Mouse (Mus musculus): Measurements from ENCODE around the gene 1700001C19Rik.

1700001C19Rik gene

GRCm38 (mm10) chr17:47436907-47437547, at the start of gene 1700001C19Rik:
1700001C19Rik (minus strand) TSS chr17:47437376.
- in situ Hi-C loops (cut with MseI, MboI): no loop called here

GRCm38 (mm10) chr17:47485791-47486190, 48.6 kb upstream of the 1700001C19Rik start:
- in situ Hi-C loops (cut with MseI, MboI): no loop called here

- in situ Hi-C loops (cut with MseI, MboI): loop anchor here (5.0 kb wide), 2 partner anchors 78 to 98 kb away; partner anchors contain the start of gene Guca1b (in 1 of the 2)
Measured at GRCm38 (mm10) chr17:47484993-47485392, 47.8 kb upstream of the 1700001C19Rik start.

- in situ Hi-C loops (cut with MseI, MboI): loop anchor here (5.0 kb wide), 2 partner anchors 77 to 97 kb away; partner anchors contain the start of gene Guca1b (in 1 of the 2)
Measured at GRCm38 (mm10) chr17:47484241-47484921, 47.2 kb upstream of the 1700001C19Rik start.

- in situ Hi-C loops (cut with MseI, MboI): loop anchor here (5.0 kb wide), 2 partner anchors 75 to 95 kb away; partner anchors contain the start of gene Guca1b (in 1 of the 2)
Measured at GRCm38 (mm10) chr17:47482401-47482800, 45.2 kb upstream of the 1700001C19Rik start.

GRCm38 (mm10) chr17:47479887-47480286, 42.7 kb upstream of the 1700001C19Rik start:
- in situ Hi-C loops (cut with MseI, MboI): loop anchor here (5.0 kb wide), 2 partner anchors 73 to 93 kb away; partner anchors contain the start of gene Guca1b (in 1 of the 2)

GRCm38 (mm10) chr17:47475714-47476113, 38.5 kb upstream of the 1700001C19Rik start:
- in situ Hi-C loops (cut with MseI, MboI): no loop called here

- in situ Hi-C loops (cut with MseI, MboI): no loop called here
Measured at GRCm38 (mm10) chr17:47475181-47475580, 38.0 kb upstream of the 1700001C19Rik start.

- in situ Hi-C loops (cut with MseI, MboI): loop anchor here in 1 of 2 experiments (5.0 kb wide), 1 partner anchor 67 kb away; no protein-coding TSS in a partner anchor
Measured at GRCm38 (mm10) chr17:47474250-47474649, 37.1 kb upstream of the 1700001C19Rik start.

- in situ Hi-C loops (cut with MseI, MboI): loop anchor here in 1 of 2 experiments (5.0 kb wide), 1 partner anchor 66 kb away; no protein-coding TSS in a partner anchor
Measured at GRCm38 (mm10) chr17:47473434-47473974, 36.3 kb upstream of the 1700001C19Rik start.

GRCm38 (mm10) chr17:47472435-47473350, 35.5 kb upstream of the 1700001C19Rik start:
- in situ Hi-C loops (cut with MseI, MboI): loop anchor here in 1 of 2 experiments (5.0 kb wide), 1 partner anchor 65 kb away; no protein-coding TSS in a partner anchor

- in situ Hi-C loops (cut with MseI, MboI): loop anchor here in 1 of 2 experiments (5.0 kb wide), 1 partner anchor 63 kb away; no protein-coding TSS in a partner anchor
Measured at GRCm38 (mm10) chr17:47470686-47471085, 33.5 kb upstream of the 1700001C19Rik start.

GRCm38 (mm10) chr17:47470121-47470520, 32.9 kb upstream of the 1700001C19Rik start:
- in situ Hi-C loops (cut with MseI, MboI): loop anchor here in 1 of 2 experiments (5.0 kb wide), 1 partner anchor 63 kb away; no protein-coding TSS in a partner anchor

GRCm38 (mm10) chr17:47469642-47470041, 32.5 kb upstream of the 1700001C19Rik start:
- in situ Hi-C loops (cut with MseI, MboI): loop anchor here in 1 of 2 experiments (5.0 kb wide), 1 partner anchor 62 kb away; no protein-coding TSS in a partner anchor

- in situ Hi-C loops (cut with MseI, MboI): no loop called here
Measured at GRCm38 (mm10) chr17:47468466-47468865, 31.3 kb upstream of the 1700001C19Rik start.

- in situ Hi-C loops (cut with MseI, MboI): no loop called here
Measured at GRCm38 (mm10) chr17:47468063-47468462, 30.9 kb upstream of the 1700001C19Rik start.

- in situ Hi-C loops (cut with MseI, MboI): no loop called here
Measured at GRCm38 (mm10) chr17:47467659-47468058, 30.5 kb upstream of the 1700001C19Rik start.

- in situ Hi-C loops (cut with MseI, MboI): no loop called here
Measured at GRCm38 (mm10) chr17:47466284-47466683, 29.1 kb upstream of the 1700001C19Rik start.

GRCm38 (mm10) chr17:47465016-47465415, 27.8 kb upstream of the 1700001C19Rik start:
- in situ Hi-C loops (cut with MseI, MboI): no loop called here

GRCm38 (mm10) chr17:47464248-47464965, 27.2 kb upstream of the 1700001C19Rik start:
- in situ Hi-C loops (cut with MseI, MboI): no loop called here

All from mouse trophoblast stem cell (cell line).